Mouse (Mus musculus) cerebellum, adult 2 months (tissue): ENCODE data around the gene Ganab. TPM values are rescaled to one million over a fixed set of nuclear protein-coding genes. Genes with fewer than 3 reads are reported as not detected.

Experiments used
- DNase-seq, 2 experiments: peaks; one replicate each; pipeline ENCODE4 v3.0.0; 2021
- H3K27ac ChIP-seq: fragments of 200-500 bp; 2 replicates; pipeline ENCODE4 v1.5.1; 2012; ENCODE audit warnings: low read length, control low read depth, inconsistent platforms; ENCODE audit not compliant: insufficient read depth
- H3K27me3 ChIP-seq: fragments of 200-500 bp; 2 replicates; pipeline ENCODE4 v1.6.1; 2012; ENCODE audit warnings: inconsistent platforms, mild to moderate bottlenecking, low read length, moderate library complexity; ENCODE audit not compliant: control insufficient read depth, insufficient read depth
- H3K4me1 ChIP-seq: fragments of 200-500 bp; 2 replicates; pipeline ENCODE4 v1.6.1; 2011; ENCODE audit warnings: low read length; ENCODE audit not compliant: control insufficient read depth, insufficient read depth
- H3K4me3 ChIP-seq: fragments of 200-500 bp; replicated peaks from 2 replicates; pipeline ENCODE3; 2011; ENCODE audit warnings: mild to moderate bottlenecking, low read depth, low read length, control low read depth; ENCODE audit not compliant: insufficient read depth
- CTCF ChIP-seq: fragments of 200-500 bp; IDR thresholded peaks from 2 replicates; pipeline ENCODE4 v1.5.1; 2011; ENCODE audit warnings: low read depth, mild to moderate bottlenecking, control low read depth, low read length, moderate library complexity, borderline replicate concordance; ENCODE audit not compliant: insufficient read depth
- POLR2A ChIP-seq: fragments of 200-500 bp; IDR thresholded peaks from 2 replicates; pipeline ENCODE4 v1.6.1; 2011; ENCODE audit warnings: low read length, control low read depth, borderline replicate concordance; ENCODE audit not compliant: insufficient read depth
- WGBS: fragments of 180-500 bp; shearing (Covaris S2); methylation state at CpG from one replicate; pipeline ENCODE4 v1.1.7; 2018; 5-methylcytosine and 5-hydroxymethylcytosine counted together
- polyA plus RNA-seq: library from polyadenylated mRNA; depleted of rRNA; stranded (reverse); fragments of >200 nt; gene quantifications from 2 replicates; pipeline ENCODE4 v1.2.3, GENCODE M21; 2012

Gene Ganab
- polyA plus RNA-seq, 1 experiment = 105 TPM

- Histone ChIP-seq H3K4me1 (peaks cover 5% of the 10 kb centered on the region; the same call in 1 of the 2 replicates), H3K4me3 (peak overlapping the region; percentile 68), H3K27me3 (no peaks in the 10 kb centered on the region), H3K27ac (peak overlapping the region; percentile 41)
- peak in 1 of 2 experiments; percentile 67 for DNase-seq
- TF ChIP-seq POLR2A = no peak
- TF ChIP-seq CTCF = no peak
- WGBS = 4% methylated on average over 16 of the region's 16 CpGs
Observed at GRCm38 (mm10) chr19:8928689-8929223, 30.9 kb downstream of the Ganab start.

GRCm38 (mm10) chr19:8929224-8930088 lies 31.6 kb downstream of the Ganab start, which contains the start of the genes Rom1 and Eml3:
Rom1 (minus strand) TSS chr19:8929356.
Eml3 (plus strand) TSS chr19:8929552.
- peaks cover 5% of the 10 kb centered on the region; the same call in 1 of the 2 replicates for H3K4me1 ChIP-seq
- peak within 1 kb of the TSS; percentile 73 for H3K27ac ChIP-seq
- no peaks in the 10 kb centered on the region for H3K27me3 ChIP-seq
- peak within 1 kb of the TSS; percentile 68 for H3K4me3 ChIP-seq
- TF ChIP-seq POLR2A (no peak), CTCF (no peak)
- peak; percentile 77 to 85 for DNase-seq
- WGBS = under 1% methylated on average over 59 of the region's 74 CpGs

GRCm38 (mm10) chr19:8930117-8930516 lies 32.2 kb downstream of the Ganab start:
- peak overlapping the region; percentile 68 for H3K4me3 ChIP-seq
- WGBS = 18% methylated on average over 11 of the region's 11 CpGs
- DNase-seq = no peak
- TF ChIP-seq POLR2A (no peak), CTCF (no peak)
- peak overlapping the region; percentile 73 for H3K27ac ChIP-seq
- H3K4me1 ChIP-seq = peaks cover 5% of the 10 kb centered on the region; the same call in 1 of the 2 replicates
- no peaks in the 10 kb centered on the region for H3K27me3 ChIP-seq

- no peak for DNase-seq
- no peak overlapping the region for H3K4me3 ChIP-seq
- no peak overlapping the region for H3K27ac ChIP-seq
- H3K27me3 ChIP-seq = no peaks in the 10 kb centered on the region
- 85% methylated on average over 7 of the region's 7 CpGs for WGBS
- H3K4me1 ChIP-seq = peaks cover 5% of the 10 kb centered on the region; the same call in 1 of the 2 replicates
- TF ChIP-seq CTCF (no peak), POLR2A (no peak)
Observed at GRCm38 (mm10) chr19:8930771-8931170, 32.9 kb downstream of the Ganab start.

GRCm38 (mm10) chr19:8936736-8937135 lies 38.9 kb downstream of the Ganab start:
- no peak for DNase-seq
- TF ChIP-seq CTCF (no peak), POLR2A (no peak)
- Histone ChIP-seq H3K4me3 (no peak overlapping the region), H3K27me3 (no peaks in the 10 kb centered on the region), H3K4me1 (peaks cover 4% of the 10 kb centered on the region; the same call in 1 of the 2 replicates), H3K27ac (no peak overlapping the region)
- 82% methylated on average over 2 of the region's 2 CpGs for WGBS

GRCm38 (mm10) chr19:8940526-8941133 lies 42.8 kb downstream of the Ganab start:
- Histone ChIP-seq H3K4me1 (peaks cover 10% of the 10 kb centered on the region), H3K4me3 (no peak overlapping the region), H3K27me3 (no peaks in the 10 kb centered on the region), H3K27ac (no peak overlapping the region)
- TF ChIP-seq POLR2A = no peak
- TF ChIP-seq CTCF = no peak
- 80% methylated on average over 15 of the region's 15 CpGs for WGBS
- DNase-seq = peak in 1 of 2 experiments; percentile 23

GRCm38 (mm10) chr19:8941136-8941514 lies 43.3 kb downstream of the Ganab start:
- 39% methylated on average over 10 of the region's 10 CpGs for WGBS
- H3K4me3 ChIP-seq = peak overlapping the region; percentile 68
- H3K27ac ChIP-seq = no peak overlapping the region
- TF ChIP-seq POLR2A (no peak), CTCF (no peak)
- peak in 1 of 2 experiments; percentile 29 for DNase-seq
- H3K4me1 ChIP-seq = peaks cover 10% of the 10 kb centered on the region
- H3K27me3 ChIP-seq = no peaks in the 10 kb centered on the region
